Mouse (Mus musculus) MEL (cell line): ENCODE results near the gene Man2a2. TPM values are rescaled to one million over a fixed set of nuclear protein-coding genes. Genes with fewer than 3 reads are reported as not detected.

Experiments used
- DNase-seq: peaks from one replicate; pipeline ENCODE4 v3.0.0; 2011; ENCODE audit warnings: low read depth, low spot score
- H3K27ac ChIP-seq: 2 replicates; pipeline ENCODE4 v1.5.1; 2012; ENCODE audit warnings: low read depth, mild to moderate bottlenecking, control low read depth, low read length, moderate library complexity; ENCODE audit not compliant: control insufficient read depth
- H3K27me3 ChIP-seq, 2 experiments: fragments of 150-350 bp in 1 of 2; sonication (generic) in 1 of 2; 2 replicates each; pipeline ENCODE4 v1.6.1; 2012; ENCODE audit warnings: low read length in 2 of 2, mild to moderate bottlenecking in 2 of 2, improper control_type of control experiment in 1 of 2, moderate library complexity in 1 of 2; ENCODE audit not compliant: insufficient read depth in 2 of 2, control insufficient read depth in 1 of 2
- H3K36me3 ChIP-seq, 2 experiments: 2 replicates each; pipeline ENCODE4 v1.6.1; 2012 to 2014; ENCODE audit warnings: low read length in 2 of 2, improper control_type of control experiment in 1 of 2, inconsistent platforms in 1 of 2, mild to moderate bottlenecking in 1 of 2; ENCODE audit not compliant: insufficient read depth in 2 of 2, control insufficient read depth in 1 of 2
- H3K4me1 ChIP-seq, 2 experiments: fragments of 150-350 bp in 1 of 2; sonication (generic) in 1 of 2; 2 replicates each; pipeline ENCODE4 v1.6.1; 2012; ENCODE audit warnings: low read length in 2 of 2, improper control_type of control experiment in 1 of 2, mild to moderate bottlenecking in 1 of 2; ENCODE audit not compliant: insufficient read depth in 2 of 2, control insufficient read depth in 1 of 2
- H3K4me3 ChIP-seq, 2 experiments: fragments of 150-350 bp in 1 of 2; sonication (generic) in 1 of 2; 2 replicates each; pipeline ENCODE4 v1.5.1; 2012; ENCODE audit warnings: low read depth in 2 of 2, low read length in 2 of 2, mild to moderate bottlenecking in 2 of 2, moderate library complexity in 2 of 2, control low read depth in 1 of 2, improper control_type of control experiment in 1 of 2; ENCODE audit not compliant: control insufficient read depth in 1 of 2, insufficient read depth in 1 of 2
- H3K79me2 ChIP-seq: 2 replicates; pipeline ENCODE4 v1.6.1; 2012; ENCODE audit warnings: mild to moderate bottlenecking, low read length, moderate library complexity; ENCODE audit not compliant: control insufficient read depth, poor library complexity, insufficient read depth
- H3K9ac ChIP-seq: 2 replicates; pipeline ENCODE4 v1.6.1; 2012; ENCODE audit warnings: low read depth, mild to moderate bottlenecking, control low read depth, low read length, moderate library complexity; ENCODE audit not compliant: control insufficient read depth, poor library complexity, severe bottlenecking
- H3K9me3 ChIP-seq: fragments of 150-350 bp; sonication (generic); replicated peaks from 2 replicates; pipeline ENCODE4 v1.6.1; 2012; ENCODE audit warnings: mild to moderate bottlenecking, low read length, improper control_type of control experiment, moderate library complexity; ENCODE audit not compliant: insufficient read depth
- BHLHE40 ChIP-seq: IDR thresholded peaks from 2 replicates; pipeline ENCODE4 v1.6.1; 2012; ENCODE audit warnings: low read depth, mild to moderate bottlenecking, inconsistent platforms, low read length, improper control_type of control experiment, borderline replicate concordance
- CTCF ChIP-seq, 3 experiments: IDR thresholded peaks in 2 of 3; conservative IDR thresholded peaks in 1 of 3; 2 replicates each; pipeline ENCODE4 v1.5.1; 2011 to 2012; ENCODE audit warnings: low read length in 3 of 3, low read depth in 2 of 3, mild to moderate bottlenecking in 2 of 3, improper control_type of control experiment in 1 of 3, inconsistent platforms in 1 of 3, mixed read lengths in 1 of 3, moderate library complexity in 1 of 3; ENCODE audit not compliant: control insufficient read depth in 1 of 3, insufficient read depth in 1 of 3, poor library complexity in 1 of 3, severe bottlenecking in 1 of 3
- ELF1 ChIP-seq: IDR thresholded peaks from 2 replicates; pipeline ENCODE4 v1.6.1; 2014; ENCODE audit warnings: low read depth, mild to moderate bottlenecking, inconsistent platforms, low read length, improper control_type of control experiment, moderate library complexity
- EP300 ChIP-seq, 2 experiments: IDR thresholded peaks; 2 replicates each; pipeline ENCODE4 v1.6.1; 2011; ENCODE audit warnings: improper control_type of control experiment in 2 of 2, low read length in 2 of 2, low read depth in 1 of 2, mild to moderate bottlenecking in 1 of 2
- ETS1 ChIP-seq: IDR thresholded peaks from 2 replicates; pipeline ENCODE4 v1.6.1; 2012; ENCODE audit warnings: low read depth, mild to moderate bottlenecking, inconsistent platforms, low read length, improper control_type of control experiment, moderate library complexity
- KAT2A ChIP-seq: conservative IDR thresholded peaks from 2 replicates; pipeline ENCODE4 v1.6.1; 2012; ENCODE audit warnings: low read depth, low read length, improper control_type of control experiment, inconsistent platforms
- MAFK ChIP-seq: IDR thresholded peaks from 2 replicates; pipeline ENCODE4 v1.6.1; 2011; ENCODE audit warnings: low read depth, mild to moderate bottlenecking, low read length, improper control_type of control experiment, borderline replicate concordance
- MAX ChIP-seq: IDR thresholded peaks from 2 replicates; pipeline ENCODE4 v1.6.1; 2011; ENCODE audit warnings: low read length, improper control_type of control experiment
- MEF2A ChIP-seq: IDR thresholded peaks from 2 replicates; pipeline ENCODE4 v1.6.1; 2014; ENCODE audit warnings: low read depth, mild to moderate bottlenecking, inconsistent platforms, low read length, improper control_type of control experiment; ENCODE audit not compliant: poor library complexity, insufficient replicate concordance, severe bottlenecking; ENCODE audit errors: extremely low read depth
- MYB ChIP-seq: IDR thresholded peaks from 2 replicates; pipeline ENCODE4 v1.6.1; 2011; ENCODE audit warnings: mild to moderate bottlenecking, low read depth, low read length, improper control_type of control experiment
- MYC ChIP-seq: IDR thresholded peaks from 2 replicates; pipeline ENCODE4 v1.6.1; 2011; ENCODE audit warnings: low read depth, mild to moderate bottlenecking, low read length, improper control_type of control experiment, moderate library complexity
- NRF1 ChIP-seq: IDR thresholded peaks from 2 replicates; pipeline ENCODE4 v1.6.1; 2014; ENCODE audit warnings: low read depth, mild to moderate bottlenecking, inconsistent platforms, low read length, improper control_type of control experiment, moderate library complexity; ENCODE audit not compliant: poor library complexity, insufficient read depth, severe bottlenecking
- POLR2A ChIP-seq, 2 experiments: IDR thresholded peaks; 2 replicates each; pipeline ENCODE4 v1.6.1; 2011 to 2012; ENCODE audit warnings: low read length in 2 of 2, mild to moderate bottlenecking in 2 of 2, control low read depth in 1 of 2, improper control_type of control experiment in 1 of 2, low read depth in 1 of 2, moderate library complexity in 1 of 2; ENCODE audit not compliant: control insufficient read depth in 1 of 2, insufficient read depth in 1 of 2, poor library complexity in 1 of 2
- POLR2AphosphoS2 ChIP-seq: IDR thresholded peaks from 2 replicates; pipeline ENCODE4 v1.6.1; 2011; ENCODE audit warnings: low read length, improper control_type of control experiment
- POLR2AphosphoS5 ChIP-seq: IDR thresholded peaks from 2 replicates; pipeline ENCODE4 v1.6.1; 2012; ENCODE audit warnings: low read depth, borderline replicate concordance, mild to moderate bottlenecking, inconsistent platforms, low read length, moderate library complexity, mixed read lengths
- RAD21 ChIP-seq: IDR thresholded peaks from 2 replicates; pipeline ENCODE4 v1.6.1; 2011; ENCODE audit warnings: mild to moderate bottlenecking, low read depth, low read length, improper control_type of control experiment
- SIN3A ChIP-seq: IDR thresholded peaks from 2 replicates; pipeline ENCODE4 v1.6.1; 2012; ENCODE audit warnings: low read length, improper control_type of control experiment, inconsistent platforms
- SMC3 ChIP-seq: IDR thresholded peaks from 2 replicates; pipeline ENCODE4 v1.6.1; 2011; ENCODE audit warnings: low read depth, low read length, improper control_type of control experiment
- USF1 ChIP-seq: IDR thresholded peaks from 2 replicates; pipeline ENCODE4 v1.6.1; 2014; ENCODE audit warnings: low read depth, mild to moderate bottlenecking, inconsistent platforms, low read length, improper control_type of control experiment, moderate library complexity
- ZKSCAN1 ChIP-seq: IDR thresholded peaks from 2 replicates; pipeline ENCODE4 v1.6.1; 2012; ENCODE audit warnings: low read depth, mild to moderate bottlenecking, inconsistent platforms, low read length, improper control_type of control experiment, moderate library complexity
- polyA plus RNA-seq, 2 experiments: library from polyadenylated mRNA; stranded (reverse) in 1 of 2; unstranded in 1 of 2; fragments of >175 nt in 1 of 2; fragments of >200 nt in 1 of 2; gene quantifications; 2 replicates each; pipeline versions ENCODE4 v1.2.1 to v1.2.4; 2012; ENCODE audit warnings: low replicate concordance in 2 of 2, low read depth in 1 of 2; ENCODE audit not compliant: insufficient read length in 2 of 2, insufficient read depth in 1 of 2, missing spikeins in 1 of 2
- total RNA-seq: library from RNA; depleted of rRNA; stranded (reverse); fragments of 300-350 nt; gene quantifications from 2 replicates; pipeline ENCODE4 v1.2.3, GENCODE M21; 2012

Gene Man2a2
- total and polyA plus RNA-seq, 3 experiments: 19.2 to 38.6 TPM; not detected in 1

- H3K36me3 ChIP-seq: peaks cover 0 to 6% of the 10 kb centered on the region in 2 experiments; a peak in 2 of 4 replicates
- no peaks in the 10 kb centered on the region for H3K79me2 ChIP-seq
- H3K9ac ChIP-seq: no peak overlapping the region
- peaks cover 0 to 11% of the 10 kb centered on the region in 2 experiments; a peak in 2 of 4 replicates for H3K4me1 ChIP-seq
- no peak for DNase-seq
- H3K27me3 ChIP-seq: no peaks in the 10 kb centered on the region
- no peak overlapping the region for H3K27ac ChIP-seq
- TF ChIP-seq ELF1 (no peak), NRF1 (no peak), KAT2A (no peak), POLR2A (IDR thresholded peaks at IDR 0.05; ENCODE audit: control insufficient read depth in 1 of 2, insufficient read depth in 1 of 2, low read depth in 1 of 2, low read length in 2 of 2, poor library complexity in 1 of 2) (no peak), SMC3 (no peak), ETS1 (no peak), POLR2AphosphoS5 (no peak), POLR2AphosphoS2 (no peak), EP300 (IDR thresholded peaks at IDR 0.05; ENCODE audit: low read depth in 1 of 2, low read length in 2 of 2) (no peak), MYB (no peak), ZKSCAN1 (no peak), SIN3A (no peak), MAX (no peak), MYC (no peak), BHLHE40 (no peak), CTCF (IDR thresholded peaks at IDR 0.05 in 2 of 3, conservative IDR thresholded peaks at IDR 0.05 in 1 of 3; ENCODE audit: control insufficient read depth in 1 of 3, insufficient read depth in 1 of 3, low read depth in 2 of 3, low read length in 3 of 3, poor library complexity in 1 of 3, severe bottlenecking in 1 of 3) (no peak), MAFK (no peak), RAD21 (no peak)
- TF ChIP-seq, all 39 proteins: peak for 0
- H3K4me3 ChIP-seq: no peak overlapping the region
- no peaks in the 10 kb centered on the region for H3K9me3 ChIP-seq
Measured at GRCm38 (mm10) chr7:80410380-80410779, 39.2 kb upstream of the Man2a2 start.

DNA sequence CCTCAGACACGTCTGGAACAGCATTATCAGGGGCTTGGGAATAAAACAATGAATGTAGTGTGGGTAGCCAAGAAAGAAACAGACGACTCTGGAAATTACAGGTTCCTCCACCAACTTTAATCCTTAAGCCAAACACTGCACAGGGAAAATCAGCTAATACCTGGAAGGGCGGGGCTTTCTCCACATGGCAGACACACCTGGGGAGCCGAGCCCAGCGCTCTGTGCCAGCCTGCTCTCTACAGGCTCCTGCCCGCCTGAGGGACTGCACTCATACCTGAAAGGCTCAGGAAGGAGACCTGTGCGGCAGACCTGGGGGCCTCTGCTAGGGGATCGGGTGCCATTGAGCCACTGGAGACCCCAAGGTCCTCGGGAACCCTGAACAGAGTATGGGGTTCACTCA is 36.5 kb upstream of the Man2a2 start:
- no peak overlapping the region for H3K9ac ChIP-seq
- peaks cover 0 to 19% of the 10 kb centered on the region in 2 experiments; a peak in 2 of 4 replicates for H3K36me3 ChIP-seq
- peaks cover 4% of the 10 kb centered on the region; the same call in 1 of the 2 replicates for H3K79me2 ChIP-seq
- TF ChIP-seq MEF2A (no peak), POLR2AphosphoS5 (no peak), NRF1 (no peak), USF1 (no peak), SIN3A (no peak)
- TF ChIP-seq, all 39 proteins: peak for 0
- DNase-seq: no peak
- Histone ChIP-seq H3K27me3 (no peaks in the 10 kb centered on the region), H3K4me3 (no peak overlapping the region), H3K27ac (no peak overlapping the region), H3K9me3 (no peaks in the 10 kb centered on the region), H3K4me1 (peaks cover 3 to 25% of the 10 kb centered on the region in 2 experiments)
